Mouse (Mus musculus): Measurements from ENCODE around the gene Dzip1. TPM values are rescaled to one million over a fixed set of nuclear protein-coding genes. Genes with fewer than 3 reads are reported as not detected.

Dzip1 gene
- polyA plus RNA-seq, 1 experiment, result 4.7 TPM

DNA sequence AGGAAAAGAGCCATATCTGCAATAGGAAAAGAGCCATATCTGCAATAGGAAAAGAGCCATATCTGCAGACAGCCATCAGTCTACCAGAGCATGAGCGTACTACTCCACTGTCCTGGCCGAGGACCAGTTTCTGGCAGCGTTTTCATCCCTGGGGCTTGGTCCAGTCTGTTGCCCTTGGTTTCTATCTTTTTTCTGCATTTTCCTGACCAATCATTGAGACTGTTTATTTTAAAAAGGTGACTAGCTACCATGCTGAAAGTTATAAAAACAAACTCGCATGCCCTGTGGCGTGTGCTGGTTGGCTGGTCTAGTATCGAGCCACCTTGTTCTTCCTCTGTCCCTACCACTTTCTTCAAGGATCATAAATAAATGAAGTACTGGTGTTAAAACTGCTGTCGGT, 30.0 kb downstream of the Dzip1 start:
- H3K4me3 ChIP-seq (ENCODE audit: insufficient read depth, poor library complexity, severe bottlenecking), result no peak overlapping the region
- H3K27me3 ChIP-seq (ENCODE audit: control insufficient read depth, insufficient read depth, insufficient read length), result no peaks in the 10 kb centered on the region
- no peaks in the 10 kb centered on the region for H3K36me3 ChIP-seq (ENCODE audit: control insufficient read depth, insufficient read depth)
- TF ChIP-seq FOSL1 (IDR thresholded peaks at IDR 0.05; ENCODE audit: insufficient read depth, low read length, poor library complexity, severe bottlenecking), result no peak
- TF ChIP-seq MYOG (IDR thresholded peaks at IDR 0.05; ENCODE audit: control insufficient read depth, extremely low read depth, insufficient read length), result no peak
- no peak for TF ChIP-seq USF1 (IDR thresholded peaks at IDR 0.05; ENCODE audit: low read depth)
- no peak for TF ChIP-seq MYOD1 (IDR thresholded peaks at IDR 0.05; ENCODE audit: control insufficient read depth, insufficient read length, low read depth)
- no peak for TF ChIP-seq CEBPB (IDR thresholded peaks at IDR 0.05; ENCODE audit: low read depth)
- no peak for TF ChIP-seq CTCF (IDR thresholded peaks at IDR 0.05; ENCODE audit: control insufficient read depth, insufficient read depth, insufficient read length)
- no peak for TF ChIP-seq MAX (IDR thresholded peaks at IDR 0.05)
- no peaks in the 10 kb centered on the region for H3K79me2 ChIP-seq (ENCODE audit: control insufficient read depth, insufficient read depth)
- H3K79me3 ChIP-seq (ENCODE audit: low read depth), result no peaks in the 10 kb centered on the region
- H3ac ChIP-seq (ENCODE audit: control insufficient read depth, insufficient read length, low read depth), result no peak overlapping the region

DNA sequence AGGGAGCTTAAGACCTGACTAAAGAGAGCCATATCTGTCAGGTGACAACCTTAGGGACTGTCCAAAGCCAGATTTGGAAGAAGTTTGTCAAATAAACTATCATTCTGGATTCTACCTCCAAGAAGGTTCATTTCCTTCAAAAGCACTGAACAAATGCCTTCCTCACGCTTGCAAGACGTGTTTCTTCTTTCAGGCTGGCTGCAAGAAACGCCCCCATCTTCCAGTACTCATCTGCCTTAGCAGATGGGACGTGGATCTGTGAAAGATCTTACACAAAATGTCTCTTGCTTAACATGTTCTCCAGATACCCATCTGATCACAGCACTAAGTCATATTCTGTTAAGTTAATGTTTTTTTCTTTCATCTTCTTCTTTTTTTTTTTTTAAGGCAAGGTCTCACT, 35.2 kb downstream of the Dzip1 start:
- H3K79me3 ChIP-seq (ENCODE audit: low read depth), result no peaks in the 10 kb centered on the region
- H3K79me2 ChIP-seq (ENCODE audit: control insufficient read depth, insufficient read depth), result no peaks in the 10 kb centered on the region
- peaks cover 3% of the 10 kb centered on the region for H3K36me3 ChIP-seq (ENCODE audit: control insufficient read depth, insufficient read depth)
- H3K27me3 ChIP-seq (ENCODE audit: control insufficient read depth, insufficient read depth, insufficient read length), result no peaks in the 10 kb centered on the region
- H3K4me3 ChIP-seq (ENCODE audit: insufficient read depth, poor library complexity, severe bottlenecking), result no peak overlapping the region
- H3ac ChIP-seq (ENCODE audit: control insufficient read depth, insufficient read length, low read depth), result no peak overlapping the region
- no peak for TF ChIP-seq CEBPB (IDR thresholded peaks at IDR 0.05; ENCODE audit: low read depth)
- TF ChIP-seq USF1 (IDR thresholded peaks at IDR 0.05; ENCODE audit: low read depth), result no peak
- no peak for TF ChIP-seq MYOG (IDR thresholded peaks at IDR 0.05; ENCODE audit: control insufficient read depth, extremely low read depth, insufficient read length)
- TF ChIP-seq MAX (IDR thresholded peaks at IDR 0.05), result no peak
- TF ChIP-seq FOSL1 (IDR thresholded peaks at IDR 0.05; ENCODE audit: insufficient read depth, low read length, poor library complexity, severe bottlenecking), result no peak
- no peak for TF ChIP-seq MYOD1 (IDR thresholded peaks at IDR 0.05; ENCODE audit: control insufficient read depth, insufficient read length, low read depth)
- TF ChIP-seq CTCF (IDR thresholded peaks at IDR 0.05; ENCODE audit: control insufficient read depth, insufficient read depth, insufficient read length), result no peak

DNA sequence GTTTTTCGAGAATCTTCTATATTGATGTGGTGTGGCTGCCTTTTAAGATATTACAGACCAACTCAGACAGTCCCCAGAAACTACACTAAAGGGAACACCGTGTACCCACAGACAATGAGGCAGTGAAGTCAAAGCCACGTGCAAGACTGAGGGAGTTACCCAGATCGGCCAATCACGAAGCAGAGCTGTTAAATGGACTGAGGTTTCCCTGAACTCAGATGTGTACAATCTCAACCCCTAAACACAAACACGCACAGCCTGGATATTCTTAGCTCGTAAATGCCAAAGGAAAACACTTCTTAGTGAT, 41.1 kb downstream of the Dzip1 start:
- Histone ChIP-seq H3K36me3 (ENCODE audit: control insufficient read depth, insufficient read depth) (peaks cover 17% of the 10 kb centered on the region), H3K27me3 (ENCODE audit: control insufficient read depth, insufficient read depth, insufficient read length) (no peaks in the 10 kb centered on the region), H3K79me3 (ENCODE audit: low read depth) (no peaks in the 10 kb centered on the region), H3K79me2 (ENCODE audit: control insufficient read depth, insufficient read depth) (no peaks in the 10 kb centered on the region), H3K4me3 (ENCODE audit: insufficient read depth, poor library complexity, severe bottlenecking) (no peak overlapping the region), H3ac (ENCODE audit: control insufficient read depth, insufficient read length, low read depth) (no peak overlapping the region)
- TF ChIP-seq MYOD1 (IDR thresholded peaks at IDR 0.05; ENCODE audit: control insufficient read depth, insufficient read length, low read depth), result no peak

DNA sequence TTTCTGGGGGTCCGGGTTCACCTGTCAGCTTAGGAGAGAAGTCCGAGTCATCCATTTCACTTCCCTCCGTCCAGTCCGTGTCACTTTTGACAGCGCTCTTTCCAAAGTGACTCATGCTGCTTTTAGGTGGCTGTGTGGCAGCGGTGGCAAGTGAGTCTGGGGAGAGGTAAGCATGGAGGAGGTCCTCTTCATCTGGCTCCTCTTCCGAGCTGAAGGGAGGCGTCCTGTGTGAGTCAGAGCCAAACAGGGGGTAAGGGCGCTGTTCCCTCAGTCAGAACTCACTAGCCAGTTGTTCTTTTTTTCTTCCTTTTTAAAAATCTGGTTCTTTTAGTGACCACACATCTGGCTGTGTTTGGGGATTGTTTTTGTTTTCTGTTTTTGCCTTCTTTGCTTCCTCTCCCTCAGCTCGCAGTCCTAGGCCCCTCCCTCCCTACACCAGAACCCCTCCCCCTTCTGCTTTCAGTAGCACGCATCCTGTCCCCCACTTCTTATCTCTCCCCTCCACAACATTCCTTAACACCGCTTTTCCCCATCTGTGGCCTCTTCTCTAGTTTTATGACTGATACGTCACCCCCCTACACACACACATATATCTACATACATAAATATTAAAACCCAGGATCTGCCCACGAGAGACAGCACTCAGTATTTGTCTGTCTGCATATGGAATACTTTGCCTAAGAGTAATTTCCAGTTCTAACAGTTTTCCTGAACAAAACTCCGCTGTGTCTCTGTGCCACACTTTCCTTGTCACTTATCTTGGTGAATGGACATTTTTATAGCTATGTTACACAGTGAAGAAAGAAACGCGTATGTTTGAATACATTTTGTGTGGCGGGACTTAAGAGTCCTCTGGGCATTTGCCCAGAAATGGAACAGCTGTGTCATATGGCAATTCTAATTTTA, 41.7 kb downstream of the Dzip1 start:
- no peak for TF ChIP-seq FOSL1 (IDR thresholded peaks at IDR 0.05; ENCODE audit: insufficient read depth, low read length, poor library complexity, severe bottlenecking)
- no peak for TF ChIP-seq CTCF (IDR thresholded peaks at IDR 0.05; ENCODE audit: control insufficient read depth, insufficient read depth, insufficient read length)
- no peak for TF ChIP-seq MYOD1 (IDR thresholded peaks at IDR 0.05; ENCODE audit: control insufficient read depth, insufficient read length, low read depth)
- Histone ChIP-seq H3ac (ENCODE audit: control insufficient read depth, insufficient read length, low read depth) (no peak overlapping the region), H3K4me3 (ENCODE audit: insufficient read depth, poor library complexity, severe bottlenecking) (no peak overlapping the region), H3K79me3 (ENCODE audit: low read depth) (no peaks in the 10 kb centered on the region), H3K36me3 (ENCODE audit: control insufficient read depth, insufficient read depth) (peaks cover 18% of the 10 kb centered on the region), H3K79me2 (ENCODE audit: control insufficient read depth, insufficient read depth) (no peaks in the 10 kb centered on the region), H3K27me3 (ENCODE audit: control insufficient read depth, insufficient read depth, insufficient read length) (no peaks in the 10 kb centered on the region)

DNA sequence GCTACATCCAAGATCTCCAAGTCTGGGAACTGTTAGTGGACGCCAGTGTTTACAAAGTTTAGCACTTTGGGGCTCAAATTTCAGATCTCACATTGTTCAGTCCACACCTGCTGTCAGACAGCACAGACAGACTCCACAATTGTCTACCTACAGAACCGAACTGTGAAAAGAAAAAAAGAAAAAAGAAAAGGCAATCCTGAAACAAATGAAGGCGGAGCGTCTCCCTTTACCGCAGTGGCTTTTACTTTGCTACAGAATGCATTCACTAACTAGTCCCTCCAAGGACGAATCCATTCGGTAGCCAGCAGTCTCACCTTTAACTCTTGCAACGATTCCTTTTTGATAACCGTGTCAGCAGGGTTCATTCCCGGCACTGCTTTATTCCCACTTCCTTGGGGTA, 44.6 kb downstream of the Dzip1 start:
- TF ChIP-seq FOSL1 (IDR thresholded peaks at IDR 0.05; ENCODE audit: insufficient read depth, low read length, poor library complexity, severe bottlenecking), result no peak
- TF ChIP-seq MYOG (IDR thresholded peaks at IDR 0.05; ENCODE audit: control insufficient read depth, extremely low read depth, insufficient read length), result no peak
- TF ChIP-seq MYOD1 (IDR thresholded peaks at IDR 0.05; ENCODE audit: control insufficient read depth, insufficient read length, low read depth), result no peak
- no peak for TF ChIP-seq CEBPB (IDR thresholded peaks at IDR 0.05; ENCODE audit: low read depth)
- no peak for TF ChIP-seq CTCF (IDR thresholded peaks at IDR 0.05; ENCODE audit: control insufficient read depth, insufficient read depth, insufficient read length)
- no peak for TF ChIP-seq MAX (IDR thresholded peaks at IDR 0.05)
- TF ChIP-seq USF1 (IDR thresholded peaks at IDR 0.05; ENCODE audit: low read depth), result no peak
- no peaks in the 10 kb centered on the region for H3K79me3 ChIP-seq (ENCODE audit: low read depth)
- no peaks in the 10 kb centered on the region for H3K27me3 ChIP-seq (ENCODE audit: control insufficient read depth, insufficient read depth, insufficient read length)
- peaks cover 19% of the 10 kb centered on the region for H3K36me3 ChIP-seq (ENCODE audit: control insufficient read depth, insufficient read depth)
- H3K79me2 ChIP-seq (ENCODE audit: control insufficient read depth, insufficient read depth), result no peaks in the 10 kb centered on the region
- no peak overlapping the region for H3ac ChIP-seq (ENCODE audit: control insufficient read depth, insufficient read length, low read depth)
- no peak overlapping the region for H3K4me3 ChIP-seq (ENCODE audit: insufficient read depth, poor library complexity, severe bottlenecking)

DNA sequence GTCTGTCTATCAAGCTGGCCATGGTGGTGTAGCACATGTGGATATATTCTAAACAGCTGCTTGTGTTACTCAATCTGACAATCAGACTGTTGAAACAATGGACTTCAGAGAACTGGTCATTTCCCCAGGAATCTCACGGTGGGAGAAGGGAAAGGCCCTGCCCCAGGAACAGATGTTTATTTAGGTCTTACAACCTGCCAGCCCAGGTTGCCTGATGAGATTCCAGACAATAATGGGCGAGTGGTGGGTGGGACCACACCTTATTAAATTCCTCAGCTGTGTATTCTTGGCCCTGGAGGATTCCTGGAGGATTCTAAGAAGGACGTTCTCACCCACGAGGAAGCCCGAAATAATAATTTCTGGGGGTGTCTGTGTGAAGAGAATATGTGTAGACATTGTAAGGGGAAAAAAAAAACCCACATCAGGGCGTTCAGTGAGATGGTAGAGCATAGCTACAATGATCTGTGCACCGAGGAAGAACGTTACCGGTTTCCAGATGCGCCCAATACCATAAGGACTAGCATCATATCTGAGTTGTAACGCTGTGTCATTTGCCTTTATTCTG, 46.8 kb downstream of the Dzip1 start:
- Histone ChIP-seq H3K79me2 (ENCODE audit: control insufficient read depth, insufficient read depth) (no peaks in the 10 kb centered on the region), H3ac (ENCODE audit: control insufficient read depth, insufficient read length, low read depth) (no peak overlapping the region), H3K27me3 (ENCODE audit: control insufficient read depth, insufficient read depth, insufficient read length) (no peaks in the 10 kb centered on the region), H3K36me3 (ENCODE audit: control insufficient read depth, insufficient read depth) (peaks cover 19% of the 10 kb centered on the region), H3K79me3 (ENCODE audit: low read depth) (no peaks in the 10 kb centered on the region), H3K4me3 (ENCODE audit: insufficient read depth, poor library complexity, severe bottlenecking) (no peak overlapping the region)
- TF ChIP-seq MYOG (IDR thresholded peaks at IDR 0.05; ENCODE audit: control insufficient read depth, extremely low read depth, insufficient read length) (no peak), MYOD1 (IDR thresholded peaks at IDR 0.05; ENCODE audit: control insufficient read depth, insufficient read length, low read depth) (no peak), USF1 (IDR thresholded peaks at IDR 0.05; ENCODE audit: low read depth) (no peak)
